Mouse (Mus musculus): Measurements from ENCODE around the gene Npas1. TPM values are rescaled to one million over a fixed set of nuclear protein-coding genes. Genes with fewer than 3 reads are reported as not detected.
A peak's percentile ranks its signal among the peaks of the same experiment; 100 is the strongest.

Gene Npas1
- polyA plus RNA-seq, 1 experiment from 2014 or later, result 0.51 TPM

- no peak for ATAC-seq (ENCODE audit: low FRiP score, low read depth)
- Histone ChIP-seq H3K27me3 (no peaks in the 10 kb centered on the region), H3K27ac (no peak overlapping the region), H3K4me3 (no peak overlapping the region), H3K36me3 (peaks cover 28% of the 10 kb centered on the region), H3K4me2 (replicated peaks) (no peak overlapping the region), H3K9me3 (no peaks in the 10 kb centered on the region), H3K9ac (no peak overlapping the region), H3K4me1 (no peaks in the 10 kb centered on the region; the same call in 1 of the 2 replicates)
- WGBS, result 60% methylated on average over 3 of the region's 3 CpGs
These were observed 14.7 kb upstream of the Npas1 start for GRCm38 (mm10) chr7:16492211-16492610.

GRCm38 (mm10) chr7:16491759-16492158 lies 14.2 kb upstream of the Npas1 start:
- H3K36me3 ChIP-seq, result peaks cover 23% of the 10 kb centered on the region
- no peak overlapping the region for H3K27ac ChIP-seq
- H3K9ac ChIP-seq, result no peak overlapping the region
- 22% methylated on average over 3 of the region's 3 CpGs for WGBS
- peak; percentile 59 for ATAC-seq (ENCODE audit: low FRiP score, low read depth)
- no peaks in the 10 kb centered on the region for H3K27me3 ChIP-seq
- H3K4me3 ChIP-seq, result no peak overlapping the region
- H3K4me2 ChIP-seq (replicated peaks), result no peak overlapping the region
- H3K9me3 ChIP-seq, result no peaks in the 10 kb centered on the region
- no peaks in the 10 kb centered on the region; the same call in 1 of the 2 replicates for H3K4me1 ChIP-seq

- Histone ChIP-seq H3K4me1 (no peaks in the 10 kb centered on the region; the same call in 1 of the 2 replicates), H3K9me3 (no peaks in the 10 kb centered on the region), H3K4me3 (no peak overlapping the region), H3K4me2 (replicated peaks) (no peak overlapping the region), H3K27ac (no peak overlapping the region), H3K36me3 (peaks cover 5% of the 10 kb centered on the region), H3K9ac (no peak overlapping the region), H3K27me3 (no peaks in the 10 kb centered on the region)
- no peak for ATAC-seq (ENCODE audit: low FRiP score, low read depth)
- WGBS, result 86% methylated on average over 9 of the region's 9 CpGs
These were observed 12.4 kb upstream of the Npas1 start for GRCm38 (mm10) chr7:16489948-16490347.

- ATAC-seq (ENCODE audit: low FRiP score, low read depth), result no peak
- no peak overlapping the region for H3K27ac ChIP-seq
- peaks cover under 1% of the 10 kb centered on the region for H3K36me3 ChIP-seq
- H3K9me3 ChIP-seq, result no peaks in the 10 kb centered on the region
- no peak overlapping the region for H3K9ac ChIP-seq
- H3K4me1 ChIP-seq, result no peaks in the 10 kb centered on the region; the same call in 1 of the 2 replicates
- H3K27me3 ChIP-seq, result no peaks in the 10 kb centered on the region
- no peak overlapping the region for H3K4me2 ChIP-seq (replicated peaks)
- H3K4me3 ChIP-seq, result no peak overlapping the region
These were observed 11.3 kb upstream of the Npas1 start for GRCm38 (mm10) chr7:16488816-16489215.

DNA sequence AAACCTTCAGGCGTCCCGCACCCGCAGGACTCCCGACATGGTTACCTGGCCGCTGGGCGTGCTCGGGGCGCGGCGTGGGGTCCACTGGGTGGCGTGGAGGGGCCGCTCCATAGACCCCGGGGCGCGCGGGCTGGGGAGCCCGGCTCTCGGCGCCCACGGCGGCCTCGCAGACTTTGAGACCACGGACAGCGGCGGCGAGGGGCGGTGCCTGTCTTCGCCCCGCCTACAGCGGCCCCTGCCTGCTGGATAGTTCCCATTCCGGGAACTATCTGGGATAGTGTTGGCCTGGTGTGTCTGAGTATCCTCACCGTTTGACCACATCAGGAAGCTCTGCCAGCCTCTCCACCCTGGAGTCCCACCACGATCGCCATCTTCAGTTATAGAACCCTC lies 933 bp downstream of the Npas1 start:
- no peak for ATAC-seq (ENCODE audit: low FRiP score, low read depth)

DNA sequence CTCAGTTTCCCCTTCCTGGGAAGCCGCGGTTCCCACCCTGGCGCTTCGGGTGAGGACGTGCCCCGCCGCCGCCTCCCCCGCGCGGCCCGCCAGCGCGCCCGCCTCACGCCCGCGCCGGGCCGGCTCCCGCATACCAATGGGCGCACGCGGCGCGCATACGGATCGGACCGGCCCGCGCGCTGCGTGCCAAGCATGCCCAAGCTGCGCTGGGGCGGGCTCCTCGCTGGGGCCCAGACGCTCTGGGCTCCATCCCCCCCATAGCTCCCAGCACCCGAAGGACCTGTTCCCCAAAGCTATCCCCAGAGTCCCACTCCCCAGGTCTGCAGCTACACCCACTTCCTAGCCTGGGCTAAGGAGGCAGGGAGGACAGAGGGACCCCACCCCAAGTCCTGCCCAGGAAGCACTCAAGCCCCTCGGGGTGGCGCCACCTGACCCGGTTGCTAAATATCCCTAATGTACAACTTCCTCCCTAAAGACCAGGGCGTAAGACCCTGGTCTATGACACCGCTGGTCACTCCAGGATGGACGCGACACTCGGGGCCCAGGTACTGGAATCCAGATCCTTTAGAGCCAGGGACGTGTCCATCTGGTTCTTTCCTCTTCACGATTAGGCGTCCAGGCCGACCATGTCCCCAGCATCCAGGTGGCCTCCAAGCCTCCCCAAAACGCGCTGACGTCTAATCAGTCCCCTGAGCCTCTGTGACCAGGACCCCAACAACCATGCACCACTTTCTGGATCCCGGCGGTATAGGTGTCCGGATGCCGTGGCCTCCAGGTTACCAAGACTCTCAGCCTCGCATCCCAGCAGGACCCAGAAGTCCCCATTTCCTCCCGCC lies 1.5 kb downstream of the Npas1 start:
- WGBS, result 2% methylated on average over 59 of the region's 59 CpGs
- H3K27me3 ChIP-seq, result peaks cover 83% of the 10 kb centered on the region
- H3K9ac ChIP-seq, result no peak overlapping the region
- H3K9me3 ChIP-seq, result peaks cover 11% of the 10 kb centered on the region; the same call in 1 of the 2 replicates
- peak overlapping the region; percentile 60 for H3K4me2 ChIP-seq (replicated peaks)
- no peak for ATAC-seq (ENCODE audit: low FRiP score, low read depth)
- H3K36me3 ChIP-seq, result no peaks in the 10 kb centered on the region
- H3K27ac ChIP-seq, result no peak overlapping the region
- peak overlapping the region; percentile 36 for H3K4me3 ChIP-seq
- H3K4me1 ChIP-seq, result peaks cover 23% of the 10 kb centered on the region

More for the DNA sequence above, 933 bp downstream of the Npas1 start:
- Histone ChIP-seq H3K4me2 (replicated peaks) (peak overlapping the region; percentile 60), H3K9me3 (peaks cover 11% of the 10 kb centered on the region; the same call in 1 of the 2 replicates), H3K9ac (no peak overlapping the region), H3K36me3 (no peaks in the 10 kb centered on the region), H3K4me1 (peaks cover 23% of the 10 kb centered on the region), H3K27ac (no peak overlapping the region), H3K27me3 (peaks cover 77% of the 10 kb centered on the region), H3K4me3 (peak overlapping the region; percentile 36)
- WGBS, result 2% methylated on average over 34 of the region's 34 CpGs

- Histone ChIP-seq H3K27me3 (peaks cover 86% of the 10 kb centered on the region), H3K4me1 (peaks cover 23% of the 10 kb centered on the region), H3K4me3 (peak overlapping the region; percentile 36), H3K27ac (no peak overlapping the region), H3K4me2 (replicated peaks) (peak overlapping the region; percentile 60), H3K9me3 (peaks cover 11% of the 10 kb centered on the region; the same call in 1 of the 2 replicates), H3K9ac (no peak overlapping the region), H3K36me3 (no peaks in the 10 kb centered on the region)
- no peak for ATAC-seq (ENCODE audit: low FRiP score, low read depth)
- WGBS, result 3% methylated on average over 23 of the region's 23 CpGs
These were observed 2.2 kb downstream of the Npas1 start for GRCm38 (mm10) chr7:16475321-16475720.

GRCm38 (mm10) chr7:16474445-16474844 lies 3.1 kb downstream of the Npas1 start:
- H3K4me2 ChIP-seq (replicated peaks), result peak overlapping the region; percentile 58
- peak overlapping the region; percentile 30 for H3K4me3 ChIP-seq
- H3K9ac ChIP-seq, result no peak overlapping the region
- H3K9me3 ChIP-seq, result peaks cover 11% of the 10 kb centered on the region; the same call in 1 of the 2 replicates
- H3K4me1 ChIP-seq, result peaks cover 23% of the 10 kb centered on the region
- ATAC-seq (ENCODE audit: low FRiP score, low read depth), result no peak
- H3K36me3 ChIP-seq, result no peaks in the 10 kb centered on the region
- WGBS, result 5% methylated on average over 33 of the region's 33 CpGs
- no peak overlapping the region for H3K27ac ChIP-seq
- H3K27me3 ChIP-seq, result peaks cover 92% of the 10 kb centered on the region

DNA sequence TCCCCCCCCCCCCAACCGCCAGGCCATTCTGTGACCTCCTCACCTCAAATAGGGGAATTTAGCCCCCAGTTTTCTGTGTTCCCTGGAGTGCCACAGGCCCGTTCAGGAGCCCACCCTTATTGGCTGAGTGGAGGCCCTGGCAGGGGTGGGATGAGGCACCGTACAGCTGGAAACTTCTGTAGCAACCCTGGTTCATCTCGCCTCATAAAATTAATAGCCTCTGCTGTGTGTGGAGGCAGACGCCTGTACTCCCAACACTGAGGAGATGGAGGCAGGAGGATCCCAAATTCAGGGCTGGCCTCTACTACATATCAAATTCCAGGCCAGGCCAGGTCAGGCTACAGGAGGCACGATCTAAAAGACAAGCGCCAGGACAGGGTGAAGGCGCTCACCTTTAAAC lies 3.7 kb downstream of the Npas1 start:
- no peak overlapping the region for H3K4me2 ChIP-seq (replicated peaks)

DNA sequence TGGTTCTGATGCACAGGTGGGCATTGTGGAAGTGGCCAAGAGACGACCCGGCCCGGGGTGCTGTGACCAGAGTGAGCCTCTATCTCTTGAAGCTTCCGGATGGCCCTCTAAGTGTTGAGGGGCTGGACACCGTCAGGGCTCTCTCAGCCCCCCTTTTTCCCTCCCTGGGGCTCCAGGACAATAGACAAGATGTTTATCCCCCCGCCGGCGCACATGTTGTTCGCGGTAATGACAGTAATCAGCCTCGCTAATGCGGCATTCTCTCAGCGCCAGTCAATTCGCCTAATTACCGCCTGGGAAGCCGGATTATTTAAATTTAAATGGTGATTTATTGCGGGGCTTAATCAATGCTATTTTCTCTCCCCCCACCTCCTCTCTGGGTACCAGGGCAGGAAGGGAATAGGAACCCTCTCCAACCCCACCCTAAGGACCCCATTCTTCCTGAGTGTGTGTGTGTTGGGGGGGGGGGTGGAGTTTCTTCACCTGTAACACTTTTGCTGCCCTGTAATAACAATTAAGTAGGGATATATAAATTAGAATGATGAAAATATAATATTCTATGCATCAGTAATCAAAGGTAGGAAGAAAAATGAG lies 5.3 kb downstream of the Npas1 start:
- Histone ChIP-seq H3K27me3 (peaks cover 94% of the 10 kb centered on the region), H3K27ac (no peak overlapping the region), H3K4me1 (peaks cover 23% of the 10 kb centered on the region), H3K9me3 (peaks cover 7% of the 10 kb centered on the region; the same call in 1 of the 2 replicates), H3K36me3 (no peaks in the 10 kb centered on the region), H3K4me3 (no peak overlapping the region), H3K9ac (no peak overlapping the region), H3K4me2 (replicated peaks) (no peak overlapping the region)
- WGBS, result 8% methylated on average over 17 of the region's 17 CpGs
- ATAC-seq (ENCODE audit: low FRiP score, low read depth), result no peak

More for the DNA sequence above, 3.7 kb downstream of the Npas1 start:
- Histone ChIP-seq H3K9ac (no peak overlapping the region), H3K4me3 (no peak overlapping the region), H3K4me1 (peaks cover 23% of the 10 kb centered on the region), H3K36me3 (no peaks in the 10 kb centered on the region), H3K27me3 (peaks cover 97% of the 10 kb centered on the region), H3K9me3 (peaks cover 11% of the 10 kb centered on the region; the same call in 1 of the 2 replicates), H3K27ac (no peak overlapping the region)
- WGBS, result 37% methylated on average over 8 of the region's 8 CpGs
- ATAC-seq (ENCODE audit: low FRiP score, low read depth), result 0 out of 2 replicates have a peak, but pooled peaks have one; percentile 34

GRCm38 (mm10) chr7:16471549-16471948 lies 6.0 kb downstream of the Npas1 start:
- Histone ChIP-seq H3K27me3 (peaks cover 88% of the 10 kb centered on the region), H3K4me3 (no peak overlapping the region), H3K36me3 (no peaks in the 10 kb centered on the region), H3K9me3 (0 out of 2 replicates have a peak, but pooled peaks cover 6% of the 10 kb centered on the region), H3K27ac (no peak overlapping the region), H3K4me1 (peaks cover 23% of the 10 kb centered on the region), H3K9ac (no peak overlapping the region), H3K4me2 (replicated peaks) (no peak overlapping the region)
- 39% methylated on average over 9 of the region's 9 CpGs for WGBS
- ATAC-seq (ENCODE audit: low FRiP score, low read depth), result no peak

DNA sequence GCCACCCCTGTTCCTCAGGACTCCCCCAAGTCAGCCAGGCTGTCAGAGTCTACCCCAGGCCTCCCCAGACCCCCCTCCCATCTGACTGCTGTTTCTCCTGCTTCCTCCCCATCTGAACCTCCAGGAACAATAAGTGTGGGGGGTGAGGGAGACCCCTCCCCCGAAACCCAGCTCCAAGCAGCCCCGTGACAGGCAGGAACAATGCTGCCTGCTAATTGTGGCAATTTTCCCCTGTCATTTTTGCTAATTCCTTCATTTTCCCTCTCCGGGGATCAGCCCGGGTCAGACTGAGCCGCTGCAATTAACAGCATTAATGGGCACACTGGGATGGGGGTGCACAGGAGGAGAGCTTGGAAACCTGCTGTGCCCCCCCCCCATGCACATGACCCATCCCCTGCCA lies 9.4 kb downstream of the Npas1 start:
- Histone ChIP-seq H3K4me1 (no peaks in the 10 kb centered on the region), H3K4me3 (no peak overlapping the region), H3K27me3 (peaks cover 60% of the 10 kb centered on the region), H3K27ac (no peak overlapping the region), H3K36me3 (no peaks in the 10 kb centered on the region), H3K9me3 (0 out of 2 replicates have a peak, but pooled peaks cover 4% of the 10 kb centered on the region), H3K4me2 (replicated peaks) (no peak overlapping the region), H3K9ac (no peak overlapping the region)
- ATAC-seq (ENCODE audit: low FRiP score, low read depth), result no peak
- WGBS, result 18% methylated on average over 5 of the region's 5 CpGs

All from limb, embryonic 13.5 days (tissue).